Mouse (Mus musculus): ENCODE results near the gene Kif2a. TPM values are rescaled to one million over a fixed set of nuclear protein-coding genes. Genes with fewer than 3 reads are reported as not detected.

Gene Kif2a
- polyA plus RNA-seq (2021): 35.0 TPM

- in situ Hi-C loops (cut with MboI; ENCODE audit: low pct_unique_long_range_greater_than_20kb): no loop called here
- ATAC-seq (peak; percentile 61), DNase-seq (ENCODE audit: low read depth, low spot score) (no peak)
- TF ChIP-seq CTCF (IDR thresholded peaks at IDR 0.05): no peak
- ChIA-PET POLR2A (no interaction called here), CTCF (interaction anchor here (1.4 kb wide), 1 partner anchor 78 kb away, joined by 4 read pairs; no protein-coding TSS in a partner anchor)
- no peaks in the 10 kb centered on the region for H3K27me3 ChIP-seq
Observed at GRCm38 (mm10) chr13:107021461-107022265, at the start of gene Kif2a. Gene Kif2a (minus strand): TSS chr13:107022126.

- CTCF ChIA-PET: no interaction called here
- no peak for TF ChIP-seq CTCF (IDR thresholded peaks at IDR 0.05)
- no peak for ATAC-seq
- POLR2A ChIA-PET: no interaction called here
- in situ Hi-C loops (cut with MboI; ENCODE audit: low pct_unique_long_range_greater_than_20kb): no loop called here
- no peak for DNase-seq (ENCODE audit: low read depth, low spot score)
- H3K27me3 ChIP-seq: peaks cover 2% of the 10 kb centered on the region
Observed at GRCm38 (mm10) chr13:107069061-107069460, 47.1 kb upstream of the Kif2a start.

- peaks cover 2% of the 10 kb centered on the region for H3K27me3 ChIP-seq
- ChIA-PET CTCF (interaction anchor here (1.0 kb wide), 1 partner anchor 10 kb away, joined by 3 read pairs; no protein-coding TSS in a partner anchor), POLR2A (no interaction called here)
- in situ Hi-C loops (cut with MboI; ENCODE audit: low pct_unique_long_range_greater_than_20kb): no loop called here
- no peak for ATAC-seq
- TF ChIP-seq CTCF (IDR thresholded peaks at IDR 0.05): no peak
- DNase-seq (ENCODE audit: low read depth, low spot score): no peak
Observed at GRCm38 (mm10) chr13:107065098-107065855, 43.4 kb upstream of the Kif2a start.

- DNase-seq (ENCODE audit: low read depth, low spot score) (no peak), ATAC-seq (no peak)
- no peak for TF ChIP-seq CTCF (IDR thresholded peaks at IDR 0.05)
- POLR2A ChIA-PET: no interaction called here
- CTCF ChIA-PET: no interaction called here
- in situ Hi-C loops (cut with MboI; ENCODE audit: low pct_unique_long_range_greater_than_20kb): no loop called here
- H3K27me3 ChIP-seq: peaks cover 2% of the 10 kb centered on the region
Observed at GRCm38 (mm10) chr13:107064263-107064662, 42.3 kb upstream of the Kif2a start.

GRCm38 (mm10) chr13:107063115-107063807 is 41.3 kb upstream of the Kif2a start:
- ChIA-PET POLR2A (no interaction called here), CTCF (no interaction called here)
- ATAC-seq (peak; percentile 35), DNase-seq (ENCODE audit: low read depth, low spot score) (no peak)
- in situ Hi-C loops (cut with MboI; ENCODE audit: low pct_unique_long_range_greater_than_20kb): no loop called here
- no peaks in the 10 kb centered on the region for H3K27me3 ChIP-seq
- TF ChIP-seq CTCF (IDR thresholded peaks at IDR 0.05): no peak

GRCm38 (mm10) chr13:107060098-107060497 is 38.2 kb upstream of the Kif2a start:
- POLR2A ChIA-PET: no interaction called here
- ATAC-seq (no peak), DNase-seq (ENCODE audit: low read depth, low spot score) (no peak)
- no peak for TF ChIP-seq CTCF (IDR thresholded peaks at IDR 0.05)
- in situ Hi-C loops (cut with MboI; ENCODE audit: low pct_unique_long_range_greater_than_20kb): no loop called here
- no peaks in the 10 kb centered on the region for H3K27me3 ChIP-seq
- CTCF ChIA-PET: interaction anchor here (1.3 kb wide), 1 partner anchor 14 kb away, joined by 4 read pairs; no protein-coding TSS in a partner anchor

GRCm38 (mm10) chr13:107059460-107059859 is 37.5 kb upstream of the Kif2a start:
- CTCF ChIA-PET: no interaction called here
- POLR2A ChIA-PET: no interaction called here
- in situ Hi-C loops (cut with MboI; ENCODE audit: low pct_unique_long_range_greater_than_20kb): no loop called here
- no peak for ATAC-seq
- TF ChIP-seq CTCF (IDR thresholded peaks at IDR 0.05): no peak
- DNase-seq (ENCODE audit: low read depth, low spot score): no peak
- H3K27me3 ChIP-seq: no peaks in the 10 kb centered on the region

GRCm38 (mm10) chr13:107056318-107056717 is 34.4 kb upstream of the Kif2a start:
- CTCF ChIA-PET: interaction anchor here (1.3 to 1.5 kb wide), 2 partner anchors 9 to 14 kb away, joined by 3 read pairs; no protein-coding TSS in a partner anchor
- DNase-seq (ENCODE audit: low read depth, low spot score) (no peak), ATAC-seq (no peak)
- in situ Hi-C loops (cut with MboI; ENCODE audit: low pct_unique_long_range_greater_than_20kb): no loop called here
- TF ChIP-seq CTCF (IDR thresholded peaks at IDR 0.05): peak; percentile 36
- POLR2A ChIA-PET: interaction anchor here (0.8 kb wide), 1 partner anchor 1539 kb away, joined by 8 read pairs; no protein-coding TSS in a partner anchor
- H3K27me3 ChIP-seq: no peaks in the 10 kb centered on the region

GRCm38 (mm10) chr13:107054496-107054895 is 32.6 kb upstream of the Kif2a start:
- ChIA-PET CTCF (no interaction called here), POLR2A (no interaction called here)
- in situ Hi-C loops (cut with MboI; ENCODE audit: low pct_unique_long_range_greater_than_20kb): no loop called here
- ATAC-seq (no peak), DNase-seq (ENCODE audit: low read depth, low spot score) (no peak)
- no peaks in the 10 kb centered on the region for H3K27me3 ChIP-seq
- TF ChIP-seq CTCF (IDR thresholded peaks at IDR 0.05): no peak

GRCm38 (mm10) chr13:107051342-107051741 is 29.4 kb upstream of the Kif2a start:
- in situ Hi-C loops (cut with MboI; ENCODE audit: low pct_unique_long_range_greater_than_20kb): no loop called here
- ATAC-seq (no peak), DNase-seq (ENCODE audit: low read depth, low spot score) (no peak)
- POLR2A ChIA-PET: no interaction called here
- no peak for TF ChIP-seq CTCF (IDR thresholded peaks at IDR 0.05)
- H3K27me3 ChIP-seq: no peaks in the 10 kb centered on the region
- CTCF ChIA-PET: no interaction called here
